Mouse (Mus musculus): ENCODE results near the gene Msh5.
"Not testable (repeated sequence)": the region's sequence is repeated elsewhere in the genome, so short reads cannot be mapped to it uniquely, and the experiment has no call there.

Msh5 gene

DNA sequence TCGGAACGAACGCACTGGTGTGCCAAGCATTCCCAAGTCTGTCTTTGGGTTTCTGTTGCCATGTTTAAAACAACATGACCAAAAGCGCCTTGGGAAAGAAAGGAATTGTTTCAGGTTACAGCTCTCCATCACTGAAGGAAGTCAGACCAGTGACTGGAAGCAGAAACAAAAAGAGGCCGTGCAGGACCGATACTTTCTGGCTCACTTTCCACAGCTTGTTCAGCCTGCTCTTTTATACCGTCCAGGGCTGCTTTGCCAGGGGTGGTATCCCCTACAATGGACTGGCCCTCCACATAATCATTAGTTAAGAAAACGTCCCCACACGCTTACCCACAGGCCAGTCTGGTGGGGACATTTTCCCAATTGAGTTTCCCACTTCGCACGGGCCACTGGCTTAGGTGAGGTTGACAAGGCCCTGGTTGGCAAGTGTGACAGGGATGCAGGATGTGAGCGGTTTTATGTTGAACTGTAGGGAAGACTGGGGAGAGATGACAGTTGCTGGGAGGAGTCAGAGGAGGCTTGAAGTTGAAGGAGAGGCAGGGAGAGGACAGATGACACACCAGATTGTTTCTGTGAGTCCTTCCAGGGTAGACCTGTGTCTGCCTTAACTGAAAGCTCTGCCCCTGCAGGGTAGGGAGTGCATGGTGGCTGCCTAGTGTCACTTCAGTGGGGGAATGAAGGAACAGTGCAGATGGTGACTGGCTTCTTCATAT lies 44.2 kb downstream of the Msh5 start:
- no peak for DNase-seq (ENCODE audit: low spot score)

DNA sequence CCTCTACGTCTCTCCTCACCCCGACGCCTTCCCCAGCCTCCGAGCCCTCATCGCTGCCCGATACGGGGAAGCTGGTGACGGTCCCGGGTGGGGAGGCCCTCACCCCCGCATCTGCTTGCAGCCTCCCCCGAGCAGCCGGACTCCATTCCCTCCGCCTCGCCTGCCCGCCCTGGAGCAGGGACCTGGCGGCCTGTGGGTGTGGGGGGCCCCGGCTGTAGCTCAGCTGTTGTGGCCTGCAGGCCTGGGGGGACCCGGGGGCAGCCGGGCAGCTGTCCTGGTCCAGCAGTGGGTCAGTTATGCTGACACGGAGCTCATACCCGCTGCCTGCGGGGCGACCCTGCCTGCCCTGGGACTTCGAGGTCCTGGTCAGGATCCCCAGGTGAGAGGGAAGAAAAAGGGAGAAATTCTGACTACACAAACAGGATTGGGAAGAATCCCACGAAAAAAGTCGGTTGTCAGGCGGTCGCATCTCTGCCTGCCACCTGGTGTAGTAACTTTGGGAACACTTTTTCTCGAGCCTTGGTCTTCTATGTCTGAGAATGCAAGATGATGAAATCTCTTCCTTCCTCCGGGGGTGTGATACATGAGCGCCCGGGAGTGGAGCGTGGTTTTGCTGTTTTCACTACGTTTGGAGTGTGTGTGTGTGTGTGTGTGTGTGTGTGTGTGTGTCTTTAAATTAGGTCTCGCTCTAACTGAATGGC lies 44.9 kb downstream of the Msh5 start:
- no peak for DNase-seq (ENCODE audit: low spot score)

DNA sequence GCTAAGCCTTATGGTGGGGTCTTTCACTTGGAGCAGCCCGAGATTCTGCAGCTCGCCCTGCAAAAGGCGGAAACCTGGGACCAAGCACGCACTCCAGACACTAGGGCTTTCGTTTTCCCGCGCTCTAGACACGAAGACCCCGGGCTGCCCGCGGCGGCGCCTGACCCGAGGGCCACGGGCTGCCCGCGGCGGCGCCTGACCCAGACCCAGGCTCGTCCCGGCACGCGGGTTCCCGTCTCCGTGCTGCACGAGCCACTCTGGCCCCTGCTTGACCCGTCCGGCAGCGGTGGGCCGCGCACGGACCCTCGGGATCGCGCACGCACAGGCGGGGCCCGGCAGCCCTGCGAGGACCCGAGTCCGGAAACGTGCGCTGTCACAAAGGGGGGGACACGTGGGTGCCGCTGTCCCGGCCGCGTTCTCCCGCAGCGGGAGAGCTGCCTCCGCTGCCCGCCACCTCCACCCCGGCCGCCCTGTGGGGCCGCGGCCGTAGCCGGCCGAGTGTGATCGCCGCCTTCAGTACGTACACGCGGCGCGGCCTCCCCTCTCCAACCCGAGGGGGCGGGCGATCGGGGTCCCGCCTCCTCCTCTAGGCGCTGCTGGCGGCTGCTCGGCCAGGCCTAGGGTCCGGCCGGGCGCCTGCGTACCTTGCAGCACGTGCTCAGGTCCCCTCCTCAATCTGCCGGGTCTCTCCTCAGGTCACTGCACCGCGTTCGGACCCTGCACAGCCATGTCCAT lies 45.7 kb downstream of the Msh5 start, which contains the start of gene Vars:
Vars (plus strand) TSS at position 271 of the 735 bp plus-strand sequence.
- peak; percentile 89 for DNase-seq (ENCODE audit: low spot score)

DNA sequence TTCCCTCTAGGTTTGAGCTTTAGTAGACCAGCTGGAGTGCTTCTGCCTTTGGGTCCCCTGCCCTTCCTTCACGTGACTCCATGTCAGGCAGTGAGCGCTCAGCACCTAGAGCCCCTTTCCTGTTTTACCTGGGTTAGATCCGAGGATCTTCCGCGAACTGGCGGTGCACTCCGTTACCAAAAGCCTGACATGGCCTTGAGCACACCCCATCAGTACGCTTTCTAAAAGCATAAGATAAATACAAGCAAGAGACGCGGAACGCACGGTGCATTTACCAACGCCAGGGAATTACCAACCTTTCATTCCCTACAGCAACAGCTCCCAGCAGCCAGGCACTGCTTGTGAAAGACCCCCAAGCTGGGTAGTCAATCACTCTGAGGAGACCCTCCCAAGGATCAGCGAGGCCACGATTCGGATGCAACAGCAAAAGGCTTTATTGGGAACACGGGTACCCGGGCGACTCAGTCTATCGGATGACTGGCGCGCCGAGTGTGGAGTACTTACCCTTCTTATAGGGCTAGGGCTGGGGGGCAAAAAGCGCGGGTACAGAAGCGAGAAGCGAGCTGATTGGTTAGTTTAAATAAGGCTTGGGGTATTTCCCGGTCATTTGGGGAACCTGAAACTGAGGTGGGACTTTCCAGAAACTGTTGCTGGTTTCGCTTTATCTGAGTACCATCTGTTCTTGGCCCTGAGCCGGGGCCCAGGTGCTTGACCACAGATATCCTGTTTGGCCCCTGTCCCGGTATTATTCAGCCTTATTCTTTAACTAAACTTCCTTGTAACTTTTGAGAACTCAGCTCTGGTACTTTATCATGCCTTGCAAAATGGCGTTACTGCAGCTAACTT lies 46.5 kb downstream of the Msh5 start:
- not testable (repeated sequence) for DNase-seq (ENCODE audit: low spot score)

DNA sequence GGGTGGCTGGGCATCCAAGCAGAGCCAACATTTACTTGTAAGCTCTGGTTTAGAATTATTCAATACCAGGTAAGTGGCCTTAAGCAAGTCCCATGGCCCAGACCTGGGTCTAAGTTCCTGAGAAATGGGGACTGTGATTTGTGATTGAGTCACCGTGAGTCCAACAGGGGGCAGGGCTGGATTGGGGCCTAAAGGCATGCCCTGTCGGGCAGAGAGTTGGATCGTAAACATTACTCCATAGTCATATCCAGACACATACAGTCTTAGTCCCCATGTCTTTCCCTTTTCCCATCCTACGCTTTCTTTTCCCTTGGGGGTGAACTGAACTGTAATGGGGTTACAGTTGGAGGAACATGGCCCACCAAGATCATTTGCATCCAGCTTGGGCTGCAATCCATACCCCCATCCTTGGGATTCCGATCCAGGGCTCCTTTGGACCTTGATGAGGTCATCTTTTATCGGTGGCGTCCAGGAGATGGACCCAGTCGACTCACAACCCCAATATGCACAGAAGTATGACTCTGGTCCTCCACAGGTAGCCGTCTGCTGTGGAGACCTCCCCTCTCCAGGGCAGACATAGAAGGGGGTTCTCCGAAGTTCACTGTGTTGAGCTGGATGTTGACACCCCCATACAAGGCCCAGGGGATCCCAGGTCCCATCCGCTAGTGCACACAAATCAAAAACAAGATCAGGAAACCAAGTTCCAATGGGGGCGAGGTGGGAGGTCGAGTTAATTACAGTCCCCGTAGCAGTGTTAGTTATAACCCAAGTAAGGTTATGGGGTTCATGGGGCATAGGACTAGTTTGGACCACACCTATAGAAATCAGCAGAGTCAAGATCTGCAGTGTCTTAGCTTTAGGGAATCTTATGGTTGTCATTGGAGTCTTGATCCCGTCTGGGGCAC lies 47.8 kb downstream of the Msh5 start:
- no peak for DNase-seq (ENCODE audit: low spot score)

DNA sequence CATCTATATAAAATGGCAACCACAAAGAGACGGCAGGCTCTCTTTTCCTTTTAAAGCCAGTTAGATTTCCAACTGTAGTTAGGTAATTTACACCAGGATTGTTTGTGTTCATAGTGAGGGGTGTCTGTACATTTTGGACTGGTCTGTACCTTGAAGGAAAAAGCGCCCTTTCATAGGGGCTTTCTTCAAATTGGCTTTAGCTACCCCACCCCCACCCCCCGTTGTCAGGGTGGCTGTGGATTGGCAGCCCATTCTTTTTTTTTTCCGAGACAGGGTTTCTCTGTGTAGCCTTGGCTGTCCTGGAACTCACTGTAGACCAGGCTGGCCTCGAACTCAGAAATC lies 49.4 kb downstream of the Msh5 start:
- no peak for DNase-seq (ENCODE audit: low spot score)

DNA sequence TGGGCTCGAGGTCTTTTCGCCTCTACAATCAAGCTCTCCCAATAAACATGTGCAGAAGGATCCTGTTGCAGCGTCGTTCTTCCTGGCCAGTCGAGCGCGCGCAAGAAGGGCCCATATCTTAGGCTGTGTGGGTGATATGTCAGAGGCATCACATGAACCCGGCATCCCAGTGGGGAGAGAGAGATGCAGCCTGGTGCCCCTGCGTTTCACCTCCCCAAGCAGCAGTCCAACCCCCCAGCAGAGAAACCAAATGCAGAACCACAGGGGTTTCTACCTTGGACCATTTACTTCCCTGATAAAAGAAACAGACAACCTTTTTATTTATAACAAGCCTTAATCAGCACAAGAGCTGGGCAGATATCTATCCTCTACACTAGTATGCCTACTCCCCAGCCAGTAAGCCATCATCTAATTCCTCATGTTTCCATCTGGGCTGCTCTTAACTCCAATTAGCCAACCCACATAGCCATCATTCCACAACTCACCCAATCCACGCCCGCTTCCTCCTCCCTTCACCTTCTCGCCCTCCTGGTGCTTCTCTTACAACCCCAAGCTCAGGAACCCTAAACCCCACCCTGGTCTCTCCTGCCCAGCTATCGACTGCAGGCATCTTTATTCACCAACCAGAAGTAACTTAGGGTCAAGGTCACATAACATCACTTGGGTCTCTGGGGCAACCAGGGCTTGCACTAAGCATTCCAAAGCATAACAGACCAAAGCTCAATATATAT lies 50.0 kb downstream of the Msh5 start:
- no peak for DNase-seq (ENCODE audit: low spot score)

DNA sequence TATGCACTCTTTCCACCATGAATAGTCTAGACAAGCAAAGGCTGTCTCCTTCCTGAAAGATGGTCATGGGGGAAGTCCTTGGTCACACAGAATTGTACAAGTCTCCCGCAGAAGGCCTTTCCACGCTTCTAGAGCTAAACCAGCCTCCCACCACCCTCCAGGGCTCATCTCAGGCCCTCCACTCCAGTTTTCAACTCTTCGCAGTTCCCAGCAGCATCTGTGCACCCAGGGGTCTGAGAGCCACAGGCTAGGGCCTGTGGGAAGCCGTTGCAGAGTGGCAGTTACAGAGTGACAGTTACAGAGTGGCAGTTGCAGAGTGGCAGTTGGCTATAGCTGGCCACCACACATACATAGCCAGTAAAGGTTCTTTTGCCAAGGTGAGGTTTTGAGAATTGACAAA lies 50.6 kb downstream of the Msh5 start:
- DNase-seq (ENCODE audit: low spot score) = not testable (repeated sequence)

DNA sequence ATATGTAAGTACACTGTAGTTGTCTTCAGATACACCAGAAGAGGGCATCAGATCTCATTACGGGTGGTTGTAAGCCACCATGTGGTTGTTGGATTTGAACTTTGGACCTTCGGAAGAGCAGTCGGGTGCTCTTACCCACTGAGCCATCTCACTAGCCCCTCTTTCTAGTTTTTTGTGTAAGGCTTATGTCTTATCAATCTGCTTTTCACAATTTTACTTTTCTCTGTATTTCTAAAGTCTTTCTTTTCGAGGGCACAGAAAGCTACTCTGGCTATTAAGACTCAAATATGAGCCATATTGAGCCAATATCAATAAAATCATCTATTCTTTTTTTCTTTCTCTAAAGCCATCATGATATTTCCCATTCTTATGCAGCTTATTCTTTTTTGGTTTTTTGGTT lies 51.4 kb downstream of the Msh5 start:
- DNase-seq (ENCODE audit: low spot score) = not testable (repeated sequence)

DNA sequence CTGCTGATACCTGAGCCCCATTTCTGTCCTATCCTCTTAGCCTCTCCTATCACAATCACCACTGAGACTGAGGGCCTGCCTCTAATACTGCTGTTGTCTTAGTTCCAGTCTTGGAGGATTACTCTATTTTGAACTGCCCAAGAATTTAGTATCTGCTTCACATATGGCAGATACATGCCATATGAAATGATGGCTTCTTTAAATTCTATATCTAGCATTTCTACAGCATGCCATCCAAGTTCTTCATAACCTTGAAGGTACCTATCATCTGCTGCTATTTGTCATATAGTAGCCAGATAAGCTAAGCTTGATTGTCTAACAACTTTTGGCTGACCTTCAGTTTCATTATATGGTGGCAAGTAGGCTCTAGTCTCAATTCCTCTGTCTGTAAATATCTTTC lies 51.8 kb downstream of the Msh5 start:
- DNase-seq (ENCODE audit: low spot score) = no peak

DNA sequence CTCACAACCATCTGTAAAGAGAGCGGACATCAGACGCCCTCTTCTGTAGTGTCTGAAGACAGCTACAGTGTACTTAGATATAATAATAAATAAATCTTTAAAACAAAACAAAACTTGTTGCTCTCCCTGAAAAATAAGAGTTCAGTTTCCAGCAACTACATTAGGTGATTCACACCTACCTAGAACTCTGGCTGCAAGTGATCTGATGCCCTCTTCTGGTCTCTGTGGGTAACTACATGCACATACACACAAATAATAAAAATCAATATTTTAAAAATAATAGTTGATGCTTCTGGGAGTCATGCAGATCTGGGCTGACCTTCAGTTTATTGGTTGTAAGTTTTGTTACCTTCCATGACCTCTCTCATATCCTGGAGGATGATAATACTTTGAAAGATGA lies 62.3 kb downstream of the Msh5 start:
- DNase-seq (ENCODE audit: low spot score) = no peak

DNA sequence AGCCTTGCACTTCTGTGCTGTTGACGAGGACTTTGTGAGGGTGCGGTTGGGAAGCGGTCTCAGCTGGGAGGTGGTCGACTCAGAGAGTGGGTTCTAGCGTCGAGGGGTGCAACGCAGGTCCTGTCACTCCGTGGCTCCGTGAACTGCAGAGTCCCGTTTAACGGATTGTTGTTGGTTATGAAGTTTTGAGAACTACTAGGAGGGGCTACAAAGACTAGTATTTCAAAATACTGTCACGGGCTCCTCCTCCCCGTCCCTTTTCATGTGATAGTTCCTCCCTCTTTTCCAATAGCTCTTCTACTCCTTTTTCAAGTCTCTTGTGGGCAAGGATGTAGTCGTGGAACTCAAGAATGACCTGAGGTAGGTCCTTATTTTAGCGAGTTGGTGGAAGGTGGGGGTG lies 64.2 kb downstream of the Msh5 start:
- no peak for DNase-seq (ENCODE audit: low spot score)

DNA sequence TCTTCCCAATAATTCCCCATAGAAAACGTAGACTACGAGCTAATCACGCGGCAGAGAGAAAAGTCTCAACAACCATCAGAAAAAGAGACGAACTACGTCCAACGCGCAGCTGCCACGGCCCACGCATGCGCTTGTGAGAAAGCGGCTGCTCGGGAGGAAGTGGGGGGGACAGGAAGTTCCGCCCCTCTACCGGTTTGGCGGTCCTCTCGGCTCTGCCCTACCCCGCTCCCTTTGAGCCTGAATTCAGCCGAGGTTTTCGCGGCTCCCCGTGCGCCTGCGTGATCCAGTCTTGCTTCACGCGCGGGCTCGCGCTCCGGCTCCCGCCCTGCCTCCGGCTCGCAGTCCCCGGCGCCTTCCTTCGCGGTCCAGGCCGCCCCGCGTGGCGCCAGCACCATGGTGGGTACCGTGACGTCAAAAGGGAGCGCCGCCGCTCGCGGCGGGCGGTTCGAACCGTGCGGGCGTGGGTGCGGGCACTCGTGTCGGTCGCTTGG lies 64.8 kb downstream of the Msh5 start, which contains the start of gene Lsm2:
Lsm2 (plus strand) TSS at position 173 of the 491 bp plus-strand sequence.
- peak; percentile 82 for DNase-seq (ENCODE audit: low spot score)

DNA sequence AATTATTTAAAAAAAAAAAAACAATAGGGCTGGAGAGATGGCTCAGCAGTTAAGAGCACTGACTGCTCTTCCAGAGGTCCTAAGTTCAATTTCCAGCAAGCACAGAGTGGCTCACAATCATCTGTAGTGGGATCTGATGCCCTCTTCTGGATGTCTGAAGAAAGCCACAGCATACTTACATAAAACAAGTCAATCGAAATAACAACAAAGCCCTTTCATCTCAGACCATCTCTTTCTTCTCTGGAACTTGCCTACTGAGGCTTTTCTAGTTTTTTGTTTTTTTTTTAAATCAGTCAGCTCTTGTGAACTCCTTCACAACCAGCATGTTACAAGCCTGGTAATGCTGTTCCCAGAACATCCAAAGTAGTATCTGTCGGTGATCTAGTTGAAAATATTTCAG lies 65.9 kb downstream of the Msh5 start:
- no peak for DNase-seq (ENCODE audit: low spot score)

DNA sequence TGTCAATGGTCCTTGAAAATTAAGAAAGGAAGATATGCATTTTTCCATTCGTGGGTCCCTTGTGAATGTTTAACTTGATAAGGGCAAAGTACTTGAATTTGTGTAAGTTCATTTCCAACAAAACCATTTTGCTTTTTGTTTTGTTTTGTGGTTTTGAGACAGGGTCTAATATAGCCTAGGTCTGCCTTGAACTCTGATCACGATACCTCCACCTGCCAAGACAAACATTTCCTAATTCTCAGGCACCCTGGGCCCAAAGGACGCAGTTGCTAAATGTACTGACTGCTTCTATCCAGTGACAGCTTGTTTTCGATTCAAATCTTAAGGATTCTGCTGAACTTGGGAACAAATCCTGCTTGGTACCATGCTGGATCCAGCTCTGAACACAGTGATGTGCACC lies 66.9 kb downstream of the Msh5 start:
- no peak for DNase-seq (ENCODE audit: low spot score)
